Comparison of ENCODE assay signal across 13 mouse cellular contexts in the genomic region with DNA sequence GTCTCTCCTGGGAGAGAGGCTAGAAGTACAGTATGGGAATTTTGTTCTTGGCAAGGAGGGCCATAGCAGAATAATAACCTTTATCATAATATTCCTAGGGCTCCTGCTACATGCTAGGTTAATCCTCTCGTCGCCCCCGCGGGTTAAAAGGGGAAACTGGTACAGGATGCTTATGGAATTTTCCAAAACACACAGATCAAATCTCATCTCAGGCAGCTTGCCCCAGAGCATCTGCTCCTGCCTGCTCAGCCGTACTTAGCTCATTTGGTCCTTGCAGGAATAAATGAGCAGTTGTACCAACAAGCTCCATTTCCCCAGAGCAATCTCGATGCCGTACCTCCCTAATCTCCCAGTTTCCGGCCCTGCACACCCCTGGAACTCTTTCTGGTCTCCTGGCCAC. TPM values are rescaled to one million over a fixed set of nuclear protein-coding genes. Genes with fewer than 3 reads are reported as not detected.
A peak's percentile ranks its signal among the peaks of the same experiment; 100 is the strongest.
DNase-seq lines count a peak whose midpoint lies in the region; ATAC-seq lines count a peak whose summit lies in the region.
"Had no signal": no experiment of that assay in that cellular context is flagged by ENCODE, and none has a peak within 500 bp of the region (broad histone marks: within the 10 kb centered on the region; RNA-seq: fewer than 3 reads in every experiment).

No protein-coding gene starts in this region.

- H3K4me2 ChIP-seq in hindbrain, embryonic 13.5 days: no peak overlapping the region

- H3K27ac ChIP-seq in hindbrain, embryonic 13.5 days: peak overlapping the region; percentile 30; the same call in 1 of the 2 replicates
- H3K27ac ChIP-seq in hindbrain, embryonic 10.5 days: no peak overlapping the region
- H3K27ac ChIP-seq: hindbrain, postnatal 0 days; liver, embryonic 14.5 days had no signal

- H3K4me1 ChIP-seq in hindbrain, embryonic 13.5 days (replicated peaks): peaks cover 62% of the 10 kb centered on the region
- H3K4me1 ChIP-seq in hindbrain, embryonic 10.5 days (replicated peaks): peaks cover 64% of the 10 kb centered on the region

- H3K9ac ChIP-seq in hindbrain, embryonic 13.5 days: no peak overlapping the region
- H3K9ac ChIP-seq: liver, embryonic 14.5 days had no signal

- WGBS in hindbrain, embryonic 13.5 days: 68% methylated on average over 8 of the region's 8 CpGs
- 79% methylated on average over 8 of the region's 8 CpGs for WGBS in hindbrain, embryonic 10.5 days

- DNase-seq in hindbrain, embryonic 10.5 days (ENCODE audit: low spot score): no peak
- DNase-seq in cerebellum, adult 11-12 months: peak; percentile 79
- DNase-seq in cerebellum, adult 9-11 months: peak; percentile 83
- DNase-seq in layer of hippocampus, adult 9-11 months: peak; percentile 68
- DNase-seq in kidney, adult 8-10 months: no peak
- DNase-seq in heart, postnatal 4 days: no peak
- DNase-seq: spleen, adult 18-20 months; thymus, postnatal 25 days had no signal

- 0 out of 2 replicates have a peak, but pooled peaks cover 9% of the 10 kb centered on the region for H3K27me3 ChIP-seq in hindbrain, embryonic 13.5 days
- peaks cover 13% of the 10 kb centered on the region; the same call in 1 of the 2 replicates for H3K27me3 ChIP-seq in hindbrain, embryonic 10.5 days (ENCODE audit: insufficient read depth, poor library complexity, severe bottlenecking)
- H3K27me3 ChIP-seq: Patski had no signal

- no peak overlapping the region for H3K4me3 ChIP-seq in hindbrain, embryonic 13.5 days
- no peak overlapping the region for H3K4me3 ChIP-seq in hindbrain, embryonic 10.5 days

- no peaks in the 10 kb centered on the region for H3K36me3 ChIP-seq in hindbrain, embryonic 13.5 days
- H3K36me3 ChIP-seq in hindbrain, embryonic 10.5 days: no peaks in the 10 kb centered on the region

- no peaks in the 10 kb centered on the region for H3K9me3 ChIP-seq in hindbrain, embryonic 13.5 days
- no peaks in the 10 kb centered on the region for H3K9me3 ChIP-seq in hindbrain, embryonic 10.5 days

- ATAC-seq in hindbrain, embryonic 13.5 days (ENCODE audit: low FRiP score): no peak
- ATAC-seq: hindbrain, postnatal 0 days had no signal

RNA-seq across cellular contexts. Expression of a gene that starts 31.2 kb away (rescaled TPM):
- 0.88 and 1.6 TPM in 2 replicates for polyA plus RNA-seq in hindbrain, embryonic 13.5 days (2015; fragmentation: Nextera tagmentation; extraction: Ambion mirVana)
- 0.22 and 0.48 TPM in 2 replicates for polyA plus RNA-seq in hindbrain, embryonic 10.5 days (2016; fragmentation: Nextera tagmentation; extraction: Ambion mirVana)
- total RNA-seq in heart, postnatal 4 days (2021): 10 to 100 TPM; 55.6 to 61.3 TPM
- total RNA-seq: CH12.LX had no signal

RNA-seq across cellular contexts. Expression of a gene that starts 48.0 kb away (rescaled TPM):
- polyA plus RNA-seq in hindbrain, embryonic 13.5 days (2015; fragmentation: Nextera tagmentation; extraction: Ambion mirVana): 6.2 and 7.1 TPM in 2 replicates
- polyA plus RNA-seq in hindbrain, embryonic 10.5 days (2016; fragmentation: Nextera tagmentation; extraction: Ambion mirVana): 1.2 and 1.8 TPM in 2 replicates
- 10 to 100 TPM; 72.8 to 79.6 TPM for total RNA-seq in heart, postnatal 4 days (2021)
- total RNA-seq: CH12.LX had no signal
- polyA plus RNA-seq: Patski had no signal

Comparison
In these comparisons a context has a peak if more than half of its experiments do, and no peak if none do; other contexts are left out.
1. DNase-seq: peak in cerebellum, adult 11-12 months (single experiment), cerebellum, adult 9-11 months (single experiment) and layer of hippocampus, adult 9-11 months (single experiment); none in hindbrain, embryonic 10.5 days (single experiment), kidney, adult 8-10 months (0 of 2) and heart, postnatal 4 days (single experiment).